Mouse (Mus musculus) heart, embryonic 11.5 days (tissue): ENCODE results near the gene Slc39a11. TPM values are rescaled to one million over a fixed set of nuclear protein-coding genes. Genes with fewer than 3 reads are reported as not detected.

Experiments used
- ATAC-seq: fragments of 200-750 bp; cut with Nextera tagmentation; replicated peaks from 2 replicates; pipeline ENCODE4 v1.8.0; 2017; ENCODE audit warnings: moderate library complexity; ENCODE audit not compliant: insufficient number of reproducible peaks, low FRiP score, low TSS enrichment
- H3K27ac ChIP-seq: fragments of 300-500 bp; sonication (generic); 2 replicates; pipeline ENCODE4 v1.5.1; 2014; ENCODE audit warnings: mild to moderate bottlenecking, low read depth, low read length
- H3K27me3 ChIP-seq: fragments of 300-500 bp; sonication (generic); 2 replicates; pipeline ENCODE4 v1.6.1; 2014; ENCODE audit warnings: mild to moderate bottlenecking, low read length, mixed read lengths; ENCODE audit not compliant: control insufficient read depth, insufficient read depth
- H3K36me3 ChIP-seq: fragments of 300-500 bp; sonication (generic); 2 replicates; pipeline ENCODE4 v1.6.1; 2014; ENCODE audit warnings: mild to moderate bottlenecking, low read length, moderate library complexity, mixed read lengths; ENCODE audit not compliant: control insufficient read depth, insufficient read depth
- H3K4me1 ChIP-seq: fragments of 300-500 bp; sonication (generic); 2 replicates; pipeline ENCODE4 v1.6.1; 2014; ENCODE audit warnings: low read length; ENCODE audit not compliant: control insufficient read depth, insufficient read depth
- H3K4me2 ChIP-seq: fragments of 300-500 bp; sonication (generic); 2 replicates; pipeline ENCODE4 v1.6.1; 2014; ENCODE audit warnings: mild to moderate bottlenecking, moderate library complexity
- H3K4me3 ChIP-seq: fragments of 300-500 bp; sonication (generic); 2 replicates; pipeline ENCODE4 v1.5.1; 2014; ENCODE audit warnings: low read depth, low read length
- H3K9ac ChIP-seq: fragments of 300-500 bp; sonication (generic); 2 replicates; pipeline ENCODE4 v1.6.1; 2014; ENCODE audit warnings: mild to moderate bottlenecking, low read depth, low read length, moderate library complexity
- H3K9me3 ChIP-seq: fragments of 300-500 bp; sonication (generic); replicated peaks from 2 replicates; pipeline ENCODE4 v1.6.1; 2016; ENCODE audit warnings: low read length; ENCODE audit not compliant: control insufficient read depth
- WGBS: fragments of 180-500 bp; shearing (Covaris S2); extraction: QIAGEN DNeasy Blood & Tissue Kit; methylation state at CpG from one replicate; pipeline ENCODE4 v1.1.7; 2014; ENCODE audit not compliant: insufficient replicate concordance; 5-methylcytosine and 5-hydroxymethylcytosine counted together
- polyA plus RNA-seq: library from polyadenylated mRNA; unstranded; fragments of >200 nt; fragmentation: Nextera tagmentation; extraction: Ambion mirVana; gene quantifications from 2 replicates; pipeline ENCODE4 v1.2.1, GENCODE M21; 2014

The Slc39a11 gene
- polyA plus RNA-seq, 1 experiment from 2014 or later: 17.1 TPM

GRCm38 (mm10) chr11:113684707-113685426, 35.0 kb upstream of the Slc39a11 start:
- peaks cover 22% of the 10 kb centered on the region for H3K36me3 ChIP-seq
- peak overlapping the region; percentile 85 for H3K4me3 ChIP-seq
- 42% methylated on average over 25 of the region's 25 CpGs for WGBS
- peak overlapping the region; percentile 89 for H3K9ac ChIP-seq
- no peaks in the 10 kb centered on the region for H3K27me3 ChIP-seq
- peak overlapping the region; percentile 35; the same call in 1 of the 2 replicates for H3K27ac ChIP-seq
- peak overlapping the region; percentile 76 for H3K4me2 ChIP-seq
- H3K9me3 ChIP-seq: no peaks in the 10 kb centered on the region
- H3K4me1 ChIP-seq: peaks cover 30% of the 10 kb centered on the region
- no peak for ATAC-seq

- Histone ChIP-seq H3K4me2 (peak within 1 kb of the TSS; percentile 76), H3K27ac (peak within 1 kb of the TSS; percentile 98), H3K4me3 (peak within 1 kb of the TSS; percentile 85), H3K9ac (peak within 1 kb of the TSS; percentile 89), H3K27me3 (no peaks in the 10 kb centered on the region), H3K36me3 (peaks cover 16% of the 10 kb centered on the region), H3K9me3 (no peaks in the 10 kb centered on the region), H3K4me1 (peaks cover 32% of the 10 kb centered on the region)
- peak; percentile 88 for ATAC-seq
- WGBS: under 1% methylated on average over 70 of the region's 73 CpGs
These were observed 34.3 kb upstream of the Slc39a11 start, which contains the start of the genes Fam104a and D11Wsu47e for GRCm38 (mm10) chr11:113683957-113684706. TSS of gene Fam104a (minus strand) at chr11:113684155. TSS of gene D11Wsu47e (plus strand) at chr11:113684412.

- Histone ChIP-seq H3K27ac (peak overlapping the region; percentile 98), H3K9ac (peak overlapping the region; percentile 89), H3K9me3 (no peaks in the 10 kb centered on the region), H3K4me1 (peaks cover 33% of the 10 kb centered on the region), H3K36me3 (peaks cover 11% of the 10 kb centered on the region), H3K27me3 (no peaks in the 10 kb centered on the region), H3K4me2 (peak overlapping the region; percentile 76), H3K4me3 (peak overlapping the region; percentile 85)
- no peak for ATAC-seq
- WGBS: 0% methylated on average over 30 of the region's 38 CpGs
These were observed 33.7 kb upstream of the Slc39a11 start for GRCm38 (mm10) chr11:113683627-113683956.

- Histone ChIP-seq H3K9ac (peak overlapping the region; percentile 89), H3K4me1 (peaks cover 36% of the 10 kb centered on the region), H3K9me3 (no peaks in the 10 kb centered on the region), H3K27me3 (no peaks in the 10 kb centered on the region), H3K4me2 (peak overlapping the region; percentile 76), H3K27ac (peak overlapping the region; percentile 98), H3K4me3 (peak overlapping the region; percentile 85), H3K36me3 (peaks cover 5% of the 10 kb centered on the region)
- WGBS: 3% methylated on average over 38 of the region's 38 CpGs
- peak; percentile 62 for ATAC-seq
These were observed 33.2 kb upstream of the Slc39a11 start for GRCm38 (mm10) chr11:113682897-113683626.

GRCm38 (mm10) chr11:113681979-113682378, 32.1 kb upstream of the Slc39a11 start:
- no peak overlapping the region; the same call in 1 of the 2 replicates for H3K9ac ChIP-seq
- peak overlapping the region; percentile 85 for H3K4me3 ChIP-seq
- no peaks in the 10 kb centered on the region for H3K9me3 ChIP-seq
- no peaks in the 10 kb centered on the region for H3K27me3 ChIP-seq
- peaks cover 34% of the 10 kb centered on the region for H3K4me1 ChIP-seq
- H3K36me3 ChIP-seq: peaks cover under 1% of the 10 kb centered on the region; the same call in 1 of the 2 replicates
- ATAC-seq: no peak
- peak overlapping the region; percentile 76 for H3K4me2 ChIP-seq
- H3K27ac ChIP-seq: peak overlapping the region; percentile 76

- H3K9ac ChIP-seq: peak overlapping the region; percentile 36
- peak overlapping the region; percentile 42 for H3K4me2 ChIP-seq
- no peak overlapping the region for H3K4me3 ChIP-seq
- ATAC-seq: peak; percentile 54
- no peaks in the 10 kb centered on the region for H3K27me3 ChIP-seq
- WGBS: 66% methylated on average over 2 of the region's 2 CpGs
- no peaks in the 10 kb centered on the region for H3K9me3 ChIP-seq
- peaks cover 32% of the 10 kb centered on the region for H3K4me1 ChIP-seq
- peak overlapping the region; percentile 76 for H3K27ac ChIP-seq
- peaks cover 4% of the 10 kb centered on the region; the same call in 1 of the 2 replicates for H3K36me3 ChIP-seq
These were observed 31.1 kb upstream of the Slc39a11 start for GRCm38 (mm10) chr11:113680954-113681353.

- Histone ChIP-seq H3K4me1 (peaks cover 32% of the 10 kb centered on the region), H3K36me3 (peaks cover 4% of the 10 kb centered on the region; the same call in 1 of the 2 replicates), H3K27me3 (no peaks in the 10 kb centered on the region), H3K4me2 (peak overlapping the region; percentile 34; the same call in 1 of the 2 replicates), H3K27ac (peak overlapping the region; percentile 82), H3K4me3 (no peak overlapping the region), H3K9me3 (no peaks in the 10 kb centered on the region), H3K9ac (peak overlapping the region; percentile 61)
- WGBS: 77% methylated on average over 8 of the region's 8 CpGs
- no peak for ATAC-seq
These were observed 28.5 kb upstream of the Slc39a11 start for GRCm38 (mm10) chr11:113678373-113678772.

- WGBS: 89% methylated on average over 2 of the region's 2 CpGs
- no peaks in the 10 kb centered on the region for H3K9me3 ChIP-seq
- H3K4me3 ChIP-seq: no peak overlapping the region
- no peak for ATAC-seq
- H3K4me1 ChIP-seq: peaks cover 28% of the 10 kb centered on the region
- 0 out of 2 replicates have a peak overlapping the region, but pooled peaks have one; percentile 16 for H3K9ac ChIP-seq
- peaks cover 5% of the 10 kb centered on the region; the same call in 1 of the 2 replicates for H3K36me3 ChIP-seq
- no peaks in the 10 kb centered on the region for H3K27me3 ChIP-seq
- no peak overlapping the region for H3K27ac ChIP-seq
- H3K4me2 ChIP-seq: no peak overlapping the region
These were observed 27.5 kb upstream of the Slc39a11 start for GRCm38 (mm10) chr11:113677378-113677777.
